Mouse (Mus musculus): ENCODE measurements around the gene Cacng7.
"Not testable (repeated sequence)": the region's sequence is repeated elsewhere in the genome, so short reads cannot be mapped to it uniquely, and the experiment has no call there.

The Cacng7 gene

GRCm38 (mm10) chr7:3332619-3333521, at the start of gene Cacng7:
TSS of gene Cacng7 (plus strand) at chr7:3332955.
- DNase-seq (ENCODE audit: extremely low spot score, low spot score) = peak; percentile 88

GRCm38 (mm10) chr7:3283081-3283875, 49.5 kb upstream of the Cacng7 start:
- no peak for DNase-seq (ENCODE audit: extremely low spot score, low spot score)

- DNase-seq (ENCODE audit: extremely low spot score, low spot score) = no peak
Measured at GRCm38 (mm10) chr7:3284604-3285003, 48.2 kb upstream of the Cacng7 start.

GRCm38 (mm10) chr7:3286036-3286435, 46.7 kb upstream of the Cacng7 start:
- DNase-seq (ENCODE audit: extremely low spot score, low spot score) = no peak

GRCm38 (mm10) chr7:3287186-3287585, 45.6 kb upstream of the Cacng7 start:
- no peak for DNase-seq (ENCODE audit: extremely low spot score, low spot score)

- DNase-seq (ENCODE audit: extremely low spot score, low spot score) = peak; percentile 80
Measured at GRCm38 (mm10) chr7:3288976-3289970, 43.5 kb upstream of the Cacng7 start, which contains the start of the genes Myadm and Prkcg. TSS of gene Myadm (plus strand) at chr7:3289080. TSS of gene Prkcg (plus strand) at chr7:3289179.

- DNase-seq (ENCODE audit: extremely low spot score, low spot score) = peak; percentile 95
Measured at GRCm38 (mm10) chr7:3290257-3291033, 42.3 kb upstream of the Cacng7 start.

GRCm38 (mm10) chr7:3291197-3291596, 41.6 kb upstream of the Cacng7 start:
- DNase-seq (ENCODE audit: extremely low spot score, low spot score) = no peak

GRCm38 (mm10) chr7:3291764-3292163, 41.0 kb upstream of the Cacng7 start:
- DNase-seq (ENCODE audit: extremely low spot score, low spot score) = no peak

- not testable (repeated sequence) for DNase-seq (ENCODE audit: extremely low spot score, low spot score)
Measured at GRCm38 (mm10) chr7:3292271-3292670, 40.5 kb upstream of the Cacng7 start.

- peak; percentile 77 for DNase-seq (ENCODE audit: extremely low spot score, low spot score)
Measured at GRCm38 (mm10) chr7:3292791-3293190, 40.0 kb upstream of the Cacng7 start.

- DNase-seq (ENCODE audit: extremely low spot score, low spot score) = no peak
Measured at GRCm38 (mm10) chr7:3294794-3295193, 38.0 kb upstream of the Cacng7 start.

GRCm38 (mm10) chr7:3295321-3296110, 37.2 kb upstream of the Cacng7 start:
- no peak for DNase-seq (ENCODE audit: extremely low spot score, low spot score)

- DNase-seq (ENCODE audit: extremely low spot score, low spot score) = no peak
Measured at GRCm38 (mm10) chr7:3296711-3297110, 36.0 kb upstream of the Cacng7 start.

- no peak for DNase-seq (ENCODE audit: extremely low spot score, low spot score)
Measured at GRCm38 (mm10) chr7:3299941-3300617, 32.7 kb upstream of the Cacng7 start.

- DNase-seq (ENCODE audit: extremely low spot score, low spot score) = no peak
Measured at GRCm38 (mm10) chr7:3300891-3301627, 31.7 kb upstream of the Cacng7 start.

GRCm38 (mm10) chr7:3301628-3302555, 30.9 kb upstream of the Cacng7 start:
- DNase-seq (ENCODE audit: extremely low spot score, low spot score) = peak; percentile 55

All from neural tube, embryonic 10.5 days (tissue).